Mouse (Mus musculus): ENCODE results near the gene Wdr90.

GRCm38 (mm10) chr17:25827011-25827410 lies 34.3 kb downstream of the Wdr90 start:
- TF ChIP-seq CTCF (IDR thresholded peaks at IDR 0.05; ENCODE audit: insufficient read depth, low read depth, low read length), result no peak
- TF ChIP-seq POLR2A (IDR thresholded peaks at IDR 0.05; ENCODE audit: insufficient read depth, low read depth, low read length), result no peak

All from olfactory bulb, adult 2 months (tissue).